Mouse (Mus musculus): ENCODE measurements around the gene Dis3l.

DNA sequence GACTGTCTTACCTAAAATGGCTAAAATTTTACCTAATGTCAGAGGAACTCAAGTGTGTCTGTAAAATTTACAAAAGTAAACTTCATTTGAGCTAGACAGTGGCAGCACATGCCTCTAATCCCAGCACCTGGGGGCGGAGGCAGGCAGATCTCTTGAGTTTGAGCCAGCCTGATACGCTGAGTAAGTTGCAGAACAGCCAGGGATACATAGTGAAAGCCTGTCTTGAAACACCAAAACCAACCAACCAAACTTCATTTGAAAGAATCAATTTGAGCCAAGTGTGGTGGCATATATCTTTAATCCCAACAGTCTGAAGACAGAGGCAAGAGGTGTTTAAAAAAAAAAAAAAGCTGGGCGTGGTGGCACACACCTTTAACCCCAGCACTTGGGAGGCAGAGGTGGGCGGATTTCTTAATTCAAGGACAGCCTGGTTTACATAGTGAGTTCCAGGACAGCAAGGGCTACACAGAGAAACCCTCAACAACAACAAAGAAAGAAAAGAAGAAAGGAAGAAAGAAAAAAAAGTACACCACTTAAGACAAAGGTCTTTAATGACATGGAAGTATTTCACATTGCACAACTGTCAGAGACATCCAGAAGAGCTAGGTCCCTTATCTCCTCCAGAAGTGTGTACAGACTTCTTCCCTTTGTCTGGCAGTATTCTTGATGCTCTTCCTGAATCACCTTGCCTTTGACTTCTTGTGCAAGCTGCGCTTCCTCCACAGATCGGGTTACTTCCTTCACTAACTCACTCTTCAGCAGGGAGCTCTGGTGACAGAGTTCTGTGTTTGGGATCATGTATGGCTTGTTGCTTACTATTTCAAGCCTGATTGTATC is 34.4 kb downstream of the Dis3l start:
- no peak for TF ChIP-seq GATA1 (IDR thresholded peaks at IDR 0.05; ENCODE audit: borderline replicate concordance, low read length)
- no peak for TF ChIP-seq FLI1 (IDR thresholded peaks at IDR 0.05; ENCODE audit: low read length)

Data from megakaryocyte, embryonic 14.5 days (primary cell).